Mouse (Mus musculus) c-Kit-positive CD71-positive TER-119-negative erythroid progenitor cells, embryonic 14.5 days (primary cell): Measurements from ENCODE around the gene Mcu.

Experiments
- DNase-seq: peaks from one replicate; pipeline ENCODE4 v3.0.0-alpha.2; 2013; ENCODE audit warnings: low read depth

The Mcu gene

GRCm38 (mm10) chr10:59532256-59532655 is 84.2 kb downstream of the Mcu start:
- DNase-seq = no peak

DNA sequence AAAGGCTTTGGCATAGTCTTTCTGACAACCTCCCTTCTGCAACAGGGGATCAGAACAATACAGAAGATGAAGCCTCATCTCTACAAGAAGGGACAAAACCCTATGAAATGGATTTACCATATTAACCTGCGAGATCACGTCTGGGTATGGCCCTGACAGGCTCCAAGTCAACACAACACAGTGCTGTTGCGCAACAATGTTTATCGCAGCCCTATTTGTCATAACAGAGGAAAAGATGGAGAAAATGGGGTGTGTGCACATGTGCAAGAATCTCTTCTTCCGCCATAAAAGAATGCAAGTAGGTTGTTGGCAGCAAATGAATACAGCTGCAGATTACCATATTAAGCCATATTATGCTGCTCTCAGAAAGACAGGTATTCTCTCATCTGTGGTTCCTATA is 88.7 kb downstream of the Mcu start:
- DNase-seq = no peak

- no peak for DNase-seq
Observed at GRCm38 (mm10) chr10:59527311-59527710, 89.2 kb downstream of the Mcu start.

- no peak for DNase-seq
Observed at GRCm38 (mm10) chr10:59524675-59525074, 91.8 kb downstream of the Mcu start.

GRCm38 (mm10) chr10:59523826-59524331 is 92.6 kb downstream of the Mcu start:
- DNase-seq = no peak

DNA sequence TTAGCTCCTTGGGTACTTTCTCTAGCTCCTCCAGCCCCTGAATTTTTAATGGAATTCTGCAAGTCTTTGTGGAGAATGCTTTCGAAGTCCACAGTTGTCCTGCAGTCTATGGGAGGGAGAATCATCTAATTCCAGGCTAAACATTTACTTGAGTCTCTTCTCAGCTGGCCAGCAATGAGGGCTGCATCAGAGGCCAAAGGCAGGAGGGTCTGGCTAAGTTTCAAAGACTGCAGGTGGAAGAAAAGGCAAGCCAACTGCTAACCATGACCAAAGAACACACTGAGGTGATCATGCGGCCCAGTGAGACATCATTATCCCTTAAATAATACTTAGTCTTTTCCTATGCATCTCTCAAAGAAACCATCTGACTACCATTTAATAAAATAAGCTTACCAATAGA is 95.8 kb downstream of the Mcu start:
- DNase-seq = no peak

DNA sequence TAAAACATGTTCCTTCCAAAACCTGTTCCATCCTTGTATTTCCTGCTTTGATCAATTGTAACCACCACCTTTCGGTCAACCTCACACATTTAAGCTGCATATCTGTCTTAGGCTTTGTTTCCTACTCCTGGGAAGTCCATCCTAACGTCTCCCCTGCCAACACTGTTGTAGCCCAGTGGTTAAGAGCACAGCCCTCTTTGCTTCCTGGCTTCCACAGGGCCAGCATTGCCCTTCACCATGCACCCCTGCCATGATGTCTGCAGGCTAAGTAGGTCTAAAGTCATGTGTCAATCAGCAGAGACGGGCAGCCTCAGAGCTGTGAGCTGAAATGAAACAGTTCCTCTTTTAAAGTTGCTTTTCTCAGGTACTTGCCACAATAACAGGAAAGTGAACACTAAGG is 97.1 kb downstream of the Mcu start:
- DNase-seq = no peak

GRCm38 (mm10) chr10:59517201-59517600 is 99.3 kb downstream of the Mcu start:
- DNase-seq = no peak

GRCm38 (mm10) chr10:59514739-59515464 is 101.6 kb downstream of the Mcu start:
- no peak for DNase-seq

GRCm38 (mm10) chr10:59512173-59512572 is 104.3 kb downstream of the Mcu start:
- no peak for DNase-seq

DNA sequence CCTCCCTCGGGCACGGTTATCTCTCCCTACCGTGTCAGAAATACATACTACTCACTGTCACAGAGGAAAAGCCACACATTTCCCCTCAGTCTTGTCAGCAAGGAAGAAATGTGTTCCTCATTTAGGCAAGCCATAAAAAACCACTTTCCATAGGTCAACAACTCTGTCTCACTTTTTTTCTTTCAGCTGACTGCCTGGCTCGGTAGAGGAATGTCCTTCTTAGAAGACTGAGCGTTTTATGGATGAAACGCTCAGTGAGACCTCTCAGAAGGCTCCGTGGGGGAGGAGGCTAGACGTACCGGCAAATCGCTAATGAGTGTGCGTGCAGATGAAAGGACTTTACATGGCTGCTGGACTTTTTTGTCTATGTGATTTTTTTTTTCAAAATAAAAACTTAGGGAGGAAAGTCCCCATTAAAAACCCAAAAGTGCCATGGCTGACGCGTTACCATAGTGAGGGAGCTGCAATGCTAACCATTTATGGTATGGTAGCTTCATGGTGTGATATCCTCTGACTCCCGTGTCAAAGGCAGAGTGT is 105.0 kb downstream of the Mcu start:
- DNase-seq = no peak

DNA sequence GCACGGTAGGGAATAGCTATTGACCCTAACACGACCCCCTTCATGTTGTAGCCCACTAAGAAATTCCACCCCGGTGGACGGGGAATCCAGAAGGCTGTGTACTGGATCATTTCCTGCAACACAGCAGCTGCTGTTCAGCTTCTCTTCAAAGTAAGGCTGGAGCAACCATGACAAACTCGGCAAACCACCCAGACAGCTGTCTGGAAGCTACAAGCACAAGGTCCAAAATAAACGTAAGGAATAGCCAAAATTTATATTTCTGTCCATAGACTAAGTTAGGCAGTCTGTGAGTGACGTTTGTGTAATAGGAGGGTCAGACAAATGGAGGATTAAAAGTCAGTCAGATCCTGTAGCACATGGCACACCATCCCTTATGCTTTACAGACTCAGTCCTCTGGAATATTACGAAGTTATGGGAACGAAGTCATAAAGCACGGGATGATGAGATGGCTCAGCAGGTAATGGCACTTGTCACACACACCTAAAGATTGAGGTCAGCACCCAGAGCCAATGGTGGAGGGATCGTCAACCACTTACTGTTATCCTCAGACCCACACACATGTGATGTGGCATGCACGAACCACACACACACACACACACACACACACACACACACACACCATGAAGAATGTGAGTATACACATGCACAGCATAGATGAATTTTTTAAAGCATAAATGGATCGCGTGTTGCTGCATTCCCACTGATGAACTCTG is 105.6 kb downstream of the Mcu start:
- no peak for DNase-seq

DNA sequence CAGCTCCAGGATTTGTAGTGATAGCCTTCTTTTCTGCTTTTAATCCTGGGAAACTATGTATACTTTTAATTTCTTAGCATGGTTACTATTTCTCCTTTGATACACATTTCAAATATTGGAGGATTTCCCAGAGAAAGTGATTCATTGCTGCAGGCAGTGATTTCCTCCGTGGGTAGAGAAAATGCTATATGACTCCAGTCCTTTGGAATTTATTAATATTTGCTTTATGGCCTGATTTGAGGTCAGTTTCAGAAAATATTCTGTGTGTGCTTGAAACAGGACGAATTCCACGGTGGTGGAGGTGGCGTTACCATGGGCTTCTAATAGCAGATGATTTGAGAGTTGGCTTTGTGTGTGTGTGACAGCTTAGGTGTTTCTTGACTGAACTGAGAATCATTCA is 107.3 kb downstream of the Mcu start:
- DNase-seq = no peak

DNA sequence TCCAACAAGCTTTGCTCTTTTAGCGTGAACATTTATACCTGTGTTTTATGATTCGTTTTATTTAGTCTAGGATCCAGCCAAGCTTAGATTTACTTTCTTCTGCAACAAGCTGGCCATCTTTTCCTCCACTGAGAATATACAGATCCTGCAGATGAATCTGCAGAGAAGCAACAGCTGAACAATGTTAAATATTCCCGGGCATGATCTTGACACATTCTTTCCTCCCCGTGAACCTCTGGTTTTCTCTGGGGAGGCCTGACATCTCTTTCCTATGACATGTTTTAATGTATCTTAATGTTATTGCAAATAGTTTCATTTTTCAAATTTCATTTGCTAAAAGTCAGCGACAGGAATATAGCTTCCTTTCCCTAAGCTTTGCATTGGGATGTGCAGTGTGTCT is 109.8 kb downstream of the Mcu start:
- no peak for DNase-seq

DNA sequence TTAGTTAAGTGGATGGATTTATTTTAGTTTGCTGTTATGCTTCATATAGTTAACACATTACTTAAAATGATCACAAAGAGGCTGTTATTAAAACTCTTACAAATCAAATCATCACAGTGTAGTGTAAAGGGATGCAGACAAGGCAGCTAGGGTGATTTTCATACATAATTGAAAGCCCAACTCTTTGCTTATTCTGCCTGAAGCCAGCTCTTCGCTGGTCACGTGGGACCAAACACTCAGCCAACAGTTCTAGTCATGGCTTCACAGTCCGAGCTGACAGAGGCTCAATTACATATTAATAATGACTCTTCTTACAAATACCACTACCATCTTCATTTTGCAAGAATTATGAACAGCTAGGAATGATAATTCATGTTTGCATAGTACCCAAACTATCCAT is 112.2 kb downstream of the Mcu start:
- DNase-seq = no peak

- DNase-seq = no peak
Observed at GRCm38 (mm10) chr10:59503433-59504210, 112.9 kb downstream of the Mcu start.

DNA sequence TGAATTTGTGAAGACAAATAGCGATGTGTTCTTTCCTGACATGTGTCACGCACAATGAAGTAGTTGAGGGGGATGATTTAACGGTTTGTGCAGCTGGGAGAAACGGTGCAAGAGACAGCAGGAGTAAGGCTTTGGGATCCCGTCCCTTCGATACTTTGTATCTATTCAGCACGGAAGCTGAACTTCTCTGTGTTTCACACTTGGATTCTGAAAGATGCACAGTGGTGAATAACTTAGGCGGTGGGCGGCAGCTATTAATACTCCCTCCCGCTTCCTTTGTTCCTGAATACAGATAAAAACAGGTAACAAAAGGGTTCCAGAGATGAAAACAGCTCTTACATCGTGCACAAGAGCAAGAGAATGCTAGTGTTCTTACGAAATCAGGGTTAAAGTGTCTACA is 114.1 kb downstream of the Mcu start:
- DNase-seq = no peak

DNA sequence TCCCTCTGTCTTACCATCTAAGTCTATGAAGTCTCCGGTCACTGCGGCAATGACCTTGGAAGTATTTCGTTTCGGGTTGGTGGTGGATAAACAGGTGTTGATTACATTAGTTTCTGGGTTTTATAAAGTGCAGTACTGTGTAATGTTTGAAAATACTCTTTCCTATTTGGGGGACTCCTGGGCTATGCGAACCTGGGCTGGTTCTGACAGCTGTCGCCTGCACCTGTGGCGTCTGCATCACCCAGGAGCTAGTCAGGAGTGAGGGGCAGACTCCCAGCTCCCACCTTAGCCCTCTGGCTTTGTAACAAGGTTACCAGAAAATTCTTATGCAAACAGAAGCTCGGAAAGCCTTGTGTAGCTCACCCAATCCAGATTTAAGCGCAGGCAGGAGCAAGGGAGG is 114.7 kb downstream of the Mcu start:
- no peak for DNase-seq

- DNase-seq = no peak
Observed at GRCm38 (mm10) chr10:59500225-59500624, 116.3 kb downstream of the Mcu start.

GRCm38 (mm10) chr10:59497019-59497418 is 119.5 kb downstream of the Mcu start:
- DNase-seq = no peak

DNA sequence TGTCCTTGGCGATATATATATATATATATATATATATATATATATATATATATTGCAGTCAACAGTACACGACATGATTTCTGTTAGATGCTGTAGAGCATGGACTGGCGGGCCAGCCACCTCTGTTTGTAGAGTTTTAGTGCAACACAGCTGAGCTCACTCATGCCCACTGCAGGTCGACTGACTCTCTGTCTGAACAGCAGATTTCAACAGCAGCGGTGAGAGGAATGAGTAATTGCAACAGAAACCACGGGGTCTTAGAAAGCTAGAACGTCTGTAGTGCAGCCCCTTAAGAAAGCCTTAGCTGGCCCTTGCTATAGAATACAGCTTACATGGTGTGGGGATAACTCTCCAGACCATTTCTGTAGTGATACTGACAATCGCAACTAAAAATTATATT is 121.6 kb downstream of the Mcu start:
- DNase-seq = no peak

- DNase-seq = no peak
Observed at GRCm38 (mm10) chr10:59494044-59494443, 122.4 kb downstream of the Mcu start.

GRCm38 (mm10) chr10:59490920-59491319 is 125.6 kb downstream of the Mcu start:
- DNase-seq = no peak
